Mouse (Mus musculus) forebrain, embryonic 14.5 days (tissue): Measurements from ENCODE around the gene Bfsp2. TPM values are rescaled to one million over a fixed set of nuclear protein-coding genes. Genes with fewer than 3 reads are reported as not detected.

Experiments used
- ATAC-seq: fragments of 200-750 bp; cut with Nextera tagmentation; 2 replicates; pipeline ENCODE4 v1.8.0; 2017; ENCODE audit warnings: mild to moderate bottlenecking, moderate library complexity
- DNase-seq: peaks from one replicate; pipeline ENCODE4 v3.0.0-alpha.2; 2015; ENCODE audit warnings: low spot score
- H3K27ac ChIP-seq: fragments of 300-500 bp; sonication (generic); 2 replicates; pipeline ENCODE4 v1.5.1; 2014; ENCODE audit warnings: low read depth, mild to moderate bottlenecking, control low read depth, low read length, moderate library complexity
- H3K27me3 ChIP-seq: fragments of 300-500 bp; sonication (generic); replicated peaks from 2 replicates; pipeline ENCODE4 v1.6.1; 2014; ENCODE audit warnings: low read length, control low read depth, mixed read lengths; ENCODE audit not compliant: control insufficient read depth, insufficient read depth
- H3K36me3 ChIP-seq: fragments of 300-500 bp; sonication (generic); 2 replicates; pipeline ENCODE4 v1.6.1; 2014; ENCODE audit warnings: low read length, control low read depth; ENCODE audit not compliant: control insufficient read depth, insufficient read depth
- H3K4me1 ChIP-seq: fragments of 300-500 bp; sonication (generic); 2 replicates; pipeline ENCODE4 v1.6.1; 2014; ENCODE audit warnings: antibody characterized with exemption, low read length, control low read depth; ENCODE audit not compliant: control insufficient read depth, insufficient read depth
- H3K4me2 ChIP-seq: fragments of 300-500 bp; sonication (generic); 2 replicates; pipeline ENCODE4 v1.6.1; 2014; ENCODE audit warnings: mild to moderate bottlenecking, control low read depth, low read length
- H3K4me3 ChIP-seq: fragments of 300-500 bp; sonication (generic); 2 replicates; pipeline ENCODE4 v1.5.1; 2014; ENCODE audit warnings: low read depth, low read length, control low read depth
- H3K9ac ChIP-seq: fragments of 300-500 bp; sonication (generic); 2 replicates; pipeline ENCODE4 v1.6.1; 2014; ENCODE audit warnings: mild to moderate bottlenecking, low read length, control low read depth, moderate library complexity
- H3K9me3 ChIP-seq: fragments of 300-500 bp; sonication (generic); replicated peaks from 2 replicates; pipeline ENCODE4 v1.6.1; 2016; ENCODE audit warnings: low read length, control low read depth, mixed read lengths; ENCODE audit not compliant: control insufficient read depth
- WGBS: fragments of 180-500 bp; shearing (Covaris S2); extraction: QIAGEN DNeasy Blood & Tissue Kit; methylation state at CpG from one replicate; pipeline ENCODE4 v1.1.7; 2014; 5-methylcytosine and 5-hydroxymethylcytosine counted together
- polyA plus RNA-seq: library from polyadenylated mRNA; unstranded; fragments of >200 nt; fragmentation: Nextera tagmentation; extraction: Ambion mirVana; gene quantifications from 2 replicates; pipeline ENCODE4 v1.2.1, GENCODE M21; 2014

Gene Bfsp2
- polyA plus RNA-seq: 1.5 and 1.7 TPM in 2 replicates

DNA sequence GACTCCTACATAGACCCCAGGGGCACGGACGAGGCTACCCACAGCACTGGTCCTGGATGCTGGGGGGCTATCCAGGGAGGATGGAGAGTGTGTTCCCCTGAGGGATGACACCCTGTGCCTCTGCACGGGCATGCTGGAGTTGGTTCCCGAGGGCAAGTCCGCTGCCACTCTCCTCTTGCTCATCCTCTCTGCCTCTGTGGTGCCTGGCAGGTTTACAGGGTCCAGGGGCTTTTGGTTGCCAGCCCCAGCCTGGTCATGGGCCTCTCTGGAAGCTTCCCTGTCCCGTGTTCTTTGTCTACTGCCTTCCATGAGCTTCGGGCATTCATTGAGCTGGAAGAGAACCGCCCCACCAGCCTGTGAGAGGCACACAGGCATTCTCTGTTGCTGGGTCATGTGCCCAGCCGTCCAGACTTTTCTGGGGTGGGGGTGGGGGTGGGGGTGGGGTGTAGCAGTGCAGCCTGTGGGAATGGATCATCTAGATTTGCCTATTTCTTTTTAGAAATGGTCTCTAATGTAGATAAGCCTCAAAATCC is at the start of gene Bfsp2:
Gene Bfsp2 (minus strand): TSS at position 377 of the 533 bp plus-strand sequence.
- Histone ChIP-seq H3K27ac (peak within 1 kb of the TSS; percentile 11; the same call in 1 of the 2 replicates), H3K27me3 (no peaks in the 10 kb centered on the region), H3K9ac (no peak within 1 kb of the TSS), H3K4me1 (peaks cover 12% of the 10 kb centered on the region), H3K4me2 (no peak within 1 kb of the TSS), H3K4me3 (no peak within 1 kb of the TSS), H3K9me3 (no peaks in the 10 kb centered on the region), H3K36me3 (no peaks in the 10 kb centered on the region)
- DNase-seq: no peak
- ATAC-seq: no peak
- WGBS: 60% methylated on average over 9 of the region's 9 CpGs

DNA sequence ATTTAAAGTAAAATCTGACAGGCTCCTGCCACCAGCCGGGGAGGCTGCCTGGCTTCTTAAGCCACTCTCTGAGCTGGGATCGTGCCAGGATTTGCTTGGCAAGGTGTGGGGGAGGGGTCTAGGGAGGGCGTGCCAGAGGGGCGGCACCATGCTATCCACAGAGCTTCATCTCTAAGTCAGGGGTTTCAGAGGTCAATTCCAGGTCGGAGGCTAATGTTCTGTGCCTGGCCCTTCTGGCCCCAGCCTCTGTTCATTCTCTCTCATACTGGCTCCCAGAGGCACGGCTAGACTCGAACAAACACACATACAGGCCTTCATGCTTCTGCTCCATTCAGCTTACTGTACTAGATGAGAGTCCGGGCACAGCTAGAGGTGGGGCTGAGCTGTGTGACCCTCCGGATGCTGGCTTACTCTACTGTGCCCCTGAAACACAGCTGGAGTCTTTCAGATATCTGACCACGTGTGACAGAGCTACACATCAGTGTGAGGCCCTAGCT is 44.9 kb upstream of the Bfsp2 start:
- Histone ChIP-seq H3K9ac (no peak overlapping the region), H3K27ac (peak overlapping the region; percentile 88), H3K27me3 (no peaks in the 10 kb centered on the region), H3K4me3 (no peak overlapping the region), H3K36me3 (no peaks in the 10 kb centered on the region), H3K4me1 (peaks cover 33% of the 10 kb centered on the region), H3K9me3 (no peaks in the 10 kb centered on the region), H3K4me2 (peak overlapping the region; percentile 27; the same call in 1 of the 2 replicates)
- DNase-seq: peak; percentile 91
- peak; percentile 83 for ATAC-seq
- 14% methylated on average over 10 of the region's 10 CpGs for WGBS

DNA sequence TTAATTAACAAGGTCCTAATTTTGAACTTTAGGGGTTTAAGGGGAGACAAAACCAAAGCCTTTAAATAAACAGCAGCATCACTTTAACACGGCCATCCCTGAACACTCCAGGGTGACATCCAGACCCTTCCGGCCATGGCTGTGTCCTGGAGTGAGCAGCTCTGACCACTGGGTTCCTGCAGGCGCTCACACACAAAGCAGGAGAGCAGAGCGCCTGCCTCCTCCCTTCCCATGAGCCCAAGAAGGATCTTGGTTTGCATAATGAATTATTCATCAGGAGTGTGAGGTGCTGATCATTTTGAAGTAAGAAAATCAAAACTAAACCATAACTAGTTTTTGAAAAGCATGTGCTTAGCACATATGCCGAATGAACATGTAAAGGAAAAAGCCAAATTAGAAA is 44.4 kb upstream of the Bfsp2 start:
- no peaks in the 10 kb centered on the region for H3K9me3 ChIP-seq
- ATAC-seq (peak; percentile 87), DNase-seq (peak; percentile 83)
- H3K27ac ChIP-seq: peak overlapping the region; percentile 89
- no peaks in the 10 kb centered on the region for H3K27me3 ChIP-seq
- 3% methylated on average over 5 of the region's 5 CpGs for WGBS
- H3K4me2 ChIP-seq: peak overlapping the region; percentile 27; the same call in 1 of the 2 replicates
- H3K36me3 ChIP-seq: no peaks in the 10 kb centered on the region
- H3K4me1 ChIP-seq: peaks cover 33% of the 10 kb centered on the region
- no peak overlapping the region for H3K4me3 ChIP-seq
- no peak overlapping the region for H3K9ac ChIP-seq

DNA sequence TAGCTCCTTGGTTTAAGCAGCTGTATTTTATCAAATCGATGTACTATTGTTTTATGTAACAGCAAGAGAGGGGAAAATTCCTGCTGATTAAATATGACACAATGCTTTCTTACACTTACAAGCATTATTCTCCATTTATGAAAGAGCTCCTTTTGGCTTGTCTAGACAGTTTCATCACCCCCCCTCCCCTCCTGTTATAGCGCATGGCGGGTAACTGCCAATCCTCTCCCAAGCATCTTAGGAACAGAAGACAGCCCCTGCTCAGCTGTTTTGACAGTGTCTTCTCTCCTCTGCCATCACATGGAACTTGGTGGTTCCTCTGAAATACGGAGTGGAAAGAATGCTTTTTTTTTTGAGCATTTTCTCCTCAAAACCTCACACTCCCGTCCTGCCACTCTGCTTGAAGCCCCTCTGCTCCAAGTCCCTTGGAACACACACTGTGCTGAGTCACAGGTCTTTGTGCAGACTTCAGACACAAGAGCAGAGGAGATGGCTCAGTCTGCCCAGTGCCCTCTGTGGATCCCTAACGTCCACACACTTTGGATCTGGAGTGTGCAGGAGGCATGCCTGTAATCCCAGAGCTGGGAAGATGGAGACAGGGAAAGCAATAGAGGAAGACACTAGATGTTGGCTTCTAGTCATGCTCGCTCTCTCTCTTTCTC is 43.7 kb upstream of the Bfsp2 start:
- H3K36me3 ChIP-seq: no peaks in the 10 kb centered on the region
- peak overlapping the region; percentile 89 for H3K27ac ChIP-seq
- 0 out of 2 replicates have a peak, but pooled peaks cover 2% of the 10 kb centered on the region for H3K9me3 ChIP-seq
- H3K4me2 ChIP-seq: 0 out of 2 replicates have a peak overlapping the region, but pooled peaks have one; percentile 27
- WGBS: 22% methylated on average over 7 of the region's 7 CpGs
- H3K9ac ChIP-seq: no peak overlapping the region
- no peaks in the 10 kb centered on the region for H3K27me3 ChIP-seq
- H3K4me3 ChIP-seq: no peak overlapping the region
- peak; percentile 86 for DNase-seq
- H3K4me1 ChIP-seq: peaks cover 33% of the 10 kb centered on the region
- peak; percentile 64 for ATAC-seq

DNA sequence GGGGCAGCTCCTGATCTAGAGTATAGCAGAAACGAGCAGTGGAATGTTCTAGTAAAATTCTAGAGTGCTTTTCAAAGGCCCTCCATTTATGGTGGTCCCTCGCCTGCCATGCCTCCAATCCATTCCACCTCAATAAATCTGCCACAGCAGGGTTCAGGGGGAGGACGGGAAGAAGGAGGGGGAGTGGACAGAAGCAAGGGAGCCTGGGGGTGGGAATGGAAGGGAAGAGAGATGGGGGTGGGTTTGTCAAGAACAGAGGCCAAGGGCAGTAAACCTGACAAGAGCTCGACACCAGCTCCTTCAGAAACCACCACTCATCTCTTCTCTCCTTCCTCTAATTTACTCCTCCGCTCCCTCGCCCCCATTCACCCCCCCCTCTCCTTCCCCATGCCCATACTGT is 42.8 kb upstream of the Bfsp2 start:
- DNase-seq (no peak), ATAC-seq (no peak)
- H3K9me3 ChIP-seq: 0 out of 2 replicates have a peak, but pooled peaks cover 2% of the 10 kb centered on the region
- no peak overlapping the region for H3K9ac ChIP-seq
- peaks cover 33% of the 10 kb centered on the region for H3K4me1 ChIP-seq
- H3K4me3 ChIP-seq: no peak overlapping the region
- 46% methylated on average over 5 of the region's 6 CpGs for WGBS
- no peak overlapping the region for H3K4me2 ChIP-seq
- H3K27ac ChIP-seq: peak overlapping the region; percentile 60; the same call in 1 of the 2 replicates
- H3K36me3 ChIP-seq: no peaks in the 10 kb centered on the region
- H3K27me3 ChIP-seq: no peaks in the 10 kb centered on the region

DNA sequence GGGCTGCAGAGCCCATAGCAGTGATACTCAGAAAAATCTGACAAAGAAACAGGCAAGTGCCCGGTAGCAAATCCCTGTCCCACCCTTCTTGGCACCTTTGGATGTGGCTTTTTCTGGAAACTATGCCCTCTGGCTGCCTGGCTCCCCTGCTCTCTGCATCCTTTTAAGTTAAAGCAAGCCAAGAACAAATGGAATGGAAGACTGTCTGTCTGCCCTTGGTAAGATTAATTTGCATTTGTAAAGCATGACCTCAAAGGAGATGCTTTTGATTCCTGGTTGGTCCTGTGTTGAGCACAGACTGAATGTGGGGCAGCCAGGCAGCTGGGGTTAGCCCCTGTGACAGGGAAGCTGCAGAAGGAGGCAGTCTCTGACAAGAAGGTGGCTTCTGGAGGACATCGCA is 33.7 kb upstream of the Bfsp2 start:
- Histone ChIP-seq H3K27ac (peak overlapping the region; percentile 52), H3K9ac (no peak overlapping the region), H3K36me3 (no peaks in the 10 kb centered on the region), H3K4me1 (no peaks in the 10 kb centered on the region; the same call in 1 of the 2 replicates), H3K4me3 (no peak overlapping the region), H3K9me3 (no peaks in the 10 kb centered on the region), H3K4me2 (no peak overlapping the region), H3K27me3 (no peaks in the 10 kb centered on the region)
- peak; percentile 35 for DNase-seq
- ATAC-seq: no peak; the same call in 1 of the 2 replicates
- 11% methylated on average over 2 of the region's 2 CpGs for WGBS

DNA sequence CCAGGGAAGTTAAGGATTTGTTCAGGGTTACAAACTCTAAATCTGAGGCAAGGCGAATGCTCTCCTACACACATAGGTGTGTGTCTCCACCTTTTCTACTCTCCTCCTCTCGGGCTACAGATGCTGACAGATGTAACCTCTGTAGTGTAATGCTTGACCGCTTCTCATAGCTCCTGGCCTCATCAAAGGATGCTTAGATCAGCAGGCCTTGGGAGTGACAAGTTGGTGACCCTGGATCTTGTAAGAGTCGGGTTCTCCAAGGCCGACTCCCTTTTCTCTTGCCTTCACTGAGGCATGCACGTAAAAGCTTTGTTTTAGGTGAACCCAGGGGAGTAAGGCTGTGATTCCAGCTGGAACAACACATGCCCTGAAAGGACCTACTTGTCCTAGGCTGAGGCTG is 32.0 kb upstream of the Bfsp2 start:
- Histone ChIP-seq H3K9ac (no peak overlapping the region), H3K27ac (no peak overlapping the region), H3K4me3 (no peak overlapping the region), H3K36me3 (no peaks in the 10 kb centered on the region), H3K4me1 (no peaks in the 10 kb centered on the region; the same call in 1 of the 2 replicates), H3K27me3 (no peaks in the 10 kb centered on the region), H3K4me2 (no peak overlapping the region), H3K9me3 (no peaks in the 10 kb centered on the region)
- ATAC-seq (no peak), DNase-seq (no peak)
- 85% methylated on average over 6 of the region's 6 CpGs for WGBS

DNA sequence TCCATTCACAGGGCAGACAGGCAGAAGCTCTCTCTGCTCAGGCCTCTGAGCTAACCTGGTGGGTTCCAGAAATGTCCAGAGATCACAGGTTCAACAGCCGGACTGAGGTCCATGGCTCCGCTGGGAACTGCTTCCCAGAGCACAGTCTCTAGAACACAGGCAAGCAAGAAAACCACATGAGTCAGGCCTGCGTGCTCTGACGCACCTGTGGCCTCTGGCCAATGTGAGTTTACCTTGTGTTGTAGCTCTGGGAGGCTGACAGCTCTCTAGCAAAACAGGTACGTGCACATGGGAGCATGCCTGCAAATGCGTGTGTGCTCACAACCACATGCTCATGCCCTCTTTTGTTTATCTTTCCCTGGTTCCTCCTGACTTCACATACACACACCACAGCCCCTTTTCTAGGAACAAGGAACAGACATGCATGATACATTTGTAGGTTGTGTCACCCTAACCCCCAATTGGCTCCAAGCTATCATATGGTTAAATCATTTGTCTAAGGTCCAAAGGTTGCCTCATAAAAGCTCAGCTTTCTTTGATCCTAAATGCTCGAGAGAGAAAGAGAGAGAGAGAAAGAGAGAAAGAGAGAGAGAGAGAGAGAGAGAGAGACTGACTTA is 26.9 kb upstream of the Bfsp2 start:
- ATAC-seq (no peak), DNase-seq (no peak)
- Histone ChIP-seq H3K27ac (no peak overlapping the region), H3K36me3 (no peaks in the 10 kb centered on the region), H3K4me2 (no peak overlapping the region), H3K9ac (no peak overlapping the region), H3K4me1 (peaks cover 37% of the 10 kb centered on the region), H3K4me3 (no peak overlapping the region), H3K9me3 (no peaks in the 10 kb centered on the region), H3K27me3 (no peaks in the 10 kb centered on the region)
- 70% methylated on average over 7 of the region's 7 CpGs for WGBS
